Mouse (Mus musculus): ENCODE results near the gene Eif4h.
"Not testable (repeated sequence)": the region's sequence is repeated elsewhere in the genome, so short reads cannot be mapped to it uniquely, and the experiment has no call there.

Gene Eif4h

GRCm38 (mm10) chr5:134639269-134639682 lies at the start of gene Eif4h:
Gene Eif4h, minus strand, starts transcription at chr5:134639490.
- peak; percentile 97 for DNase-seq

- peak; percentile 97 for DNase-seq
Observed at GRCm38 (mm10) chr5:134688718-134689284, 49.5 kb upstream of the Eif4h start.

GRCm38 (mm10) chr5:134688086-134688717 lies 48.9 kb upstream of the Eif4h start, which contains the start of gene Limk1:
Gene Limk1, minus strand, starts transcription at chr5:134688598.
- no peak for DNase-seq

- no peak for DNase-seq
Observed at GRCm38 (mm10) chr5:134687187-134687586, 47.9 kb upstream of the Eif4h start.

- no peak for DNase-seq
Observed at GRCm38 (mm10) chr5:134686541-134686940, 47.3 kb upstream of the Eif4h start.

GRCm38 (mm10) chr5:134684398-134684797 lies 45.1 kb upstream of the Eif4h start:
- DNase-seq = no peak

- no peak for DNase-seq
Observed at GRCm38 (mm10) chr5:134683813-134684212, 44.5 kb upstream of the Eif4h start.

- DNase-seq = no peak
Observed at GRCm38 (mm10) chr5:134680238-134680637, 40.9 kb upstream of the Eif4h start.

- no peak for DNase-seq
Observed at GRCm38 (mm10) chr5:134678827-134679546, 39.7 kb upstream of the Eif4h start.

GRCm38 (mm10) chr5:134678031-134678430 lies 38.7 kb upstream of the Eif4h start:
- DNase-seq = no peak

- DNase-seq = no peak
Observed at GRCm38 (mm10) chr5:134677491-134677890, 38.2 kb upstream of the Eif4h start.

GRCm38 (mm10) chr5:134675956-134676759 lies 36.9 kb upstream of the Eif4h start:
- DNase-seq = no peak

GRCm38 (mm10) chr5:134674977-134675376 lies 35.7 kb upstream of the Eif4h start:
- no peak for DNase-seq

GRCm38 (mm10) chr5:134672611-134673010 lies 33.3 kb upstream of the Eif4h start:
- no peak for DNase-seq

GRCm38 (mm10) chr5:134672198-134672516 lies 32.9 kb upstream of the Eif4h start:
- no peak for DNase-seq

GRCm38 (mm10) chr5:134671335-134672197 lies 32.3 kb upstream of the Eif4h start:
- DNase-seq = no peak

GRCm38 (mm10) chr5:134669001-134669708 lies 29.9 kb upstream of the Eif4h start:
- no peak for DNase-seq

- no peak for DNase-seq
Observed at GRCm38 (mm10) chr5:134668495-134668894, 29.2 kb upstream of the Eif4h start.

GRCm38 (mm10) chr5:134656708-134657107 lies 17.4 kb upstream of the Eif4h start:
- no peak for DNase-seq

GRCm38 (mm10) chr5:134652015-134652414 lies 12.7 kb upstream of the Eif4h start:
- DNase-seq = no peak

GRCm38 (mm10) chr5:134650926-134651325 lies 11.6 kb upstream of the Eif4h start:
- no peak for DNase-seq

- DNase-seq = not testable (repeated sequence)
Observed at GRCm38 (mm10) chr5:134648976-134649375, 9.7 kb upstream of the Eif4h start.

Measured in cerebellum, adult 11 months (tissue).